Mouse (Mus musculus) heart, adult 2 months (tissue): ENCODE data around the gene Bbip1.

Experiments
- CTCF ChIP-seq: fragments of 200-600 bp; IDR thresholded peaks from 2 replicates; pipeline ENCODE4 v1.8.1; 2022; ENCODE audit warnings: antibody characterized with exemption, mild to moderate bottlenecking, moderate library complexity
- POLR2A ChIP-seq: fragments of 200-500 bp; IDR thresholded peaks from 2 replicates; pipeline ENCODE4 v1.6.1; 2011; ENCODE audit warnings: mild to moderate bottlenecking, low read depth, low read length, control low read depth; ENCODE audit not compliant: insufficient read depth

- TF ChIP-seq POLR2A (no peak), CTCF (no peak)
Measured at GRCm38 (mm10) chr19:53893711-53894171, 50.7 kb downstream of the Bbip1 start.
